ENCODE assay signal across 9 mouse cellular contexts in genomic region chr10:58627569-58627968, GRCm38 (mm10). TPM values are rescaled to one million over a fixed set of nuclear protein-coding genes. Genes with fewer than 3 reads are reported as not detected.
A peak's percentile ranks its signal among the peaks of the same experiment; 100 is the strongest.
DNase-seq lines count a peak whose midpoint lies in the region; ATAC-seq and TF ChIP-seq lines count a peak whose summit lies in the region.
"Had no signal": no experiment of that assay in that cellular context is flagged by ENCODE, and none has a peak within 500 bp of the region (broad histone marks: within the 10 kb centered on the region; RNA-seq: fewer than 3 reads in every experiment).

No protein-coding gene starts in this region.

- intact Hi-C loops in left cerebral cortex, adult 2 months (cut with DNase I), result loop anchor here (2.0 kb wide), 1 partner anchor 47 kb away; the partner anchor contains the start of gene Edar

- ATAC-seq in kidney, postnatal 0 days (replicated peaks; ENCODE audit: low FRiP score, low read depth), result no peak
- peak; percentile 55; the same call in 1 of the 2 replicates for ATAC-seq in neural tube, embryonic 11.5 days (ENCODE audit: insufficient read depth, low FRiP score, low TSS enrichment)

- no peak overlapping the region for H3K4me3 ChIP-seq in kidney, postnatal 0 days (replicated peaks; ENCODE audit: low read depth, low read length)
- no peak overlapping the region for H3K4me3 ChIP-seq in left cerebral cortex, adult 2 months
- no peak overlapping the region for H3K4me3 ChIP-seq in neural tube, embryonic 11.5 days (ENCODE audit: low read depth, low read length)
- H3K4me3 ChIP-seq: limb, embryonic 15.5 days had no signal

- TF ChIP-seq CTCF in kidney, postnatal 0 days (IDR thresholded peaks at IDR 0.05; ENCODE audit: low read depth), result peak; percentile 86
- TF ChIP-seq CTCF in left cerebral cortex, adult 2 months (IDR thresholded peaks at IDR 0.05), result peak; percentile 67

- no peak overlapping the region for H3K27ac ChIP-seq in kidney, postnatal 0 days
- no peak overlapping the region for H3K27ac ChIP-seq in left cerebral cortex, adult 2 months
- H3K27ac ChIP-seq in neural tube, embryonic 11.5 days (ENCODE audit: low read depth, low read length), result no peak overlapping the region
- H3K27ac ChIP-seq: limb, embryonic 15.5 days had no signal

- no peaks in the 10 kb centered on the region for H3K9me3 ChIP-seq in kidney, postnatal 0 days (replicated peaks; ENCODE audit: low read length)
- H3K9me3 ChIP-seq in neural tube, embryonic 11.5 days (ENCODE audit: control insufficient read depth, low read length), result no peaks in the 10 kb centered on the region
- H3K9me3 ChIP-seq: limb, embryonic 15.5 days had no signal

- H3K36me3 ChIP-seq in kidney, postnatal 0 days (ENCODE audit: insufficient read depth, low read length), result no peaks in the 10 kb centered on the region
- H3K36me3 ChIP-seq in neural tube, embryonic 11.5 days (ENCODE audit: control insufficient read depth, insufficient read depth, low read length), result no peaks in the 10 kb centered on the region
- H3K36me3 ChIP-seq: limb, embryonic 15.5 days had no signal

- DNase-seq in kidney, postnatal 0 days (ENCODE audit: low spot score), result peak; percentile 79
- no peak for DNase-seq in kidney, adult 18-20 months
- DNase-seq in brain, adult 2 months (ENCODE audit: low read depth, low spot score), result peak; percentile 71
- DNase-seq in frontal cortex, postnatal 36 days (ENCODE audit: low spot score in 2 of 2), result peak; percentile 35 to 45
- peak; percentile 38 to 56 for DNase-seq in left cerebral cortex, adult 2 months (ENCODE audit: extremely low spot score in 1 of 2, low spot score in 2 of 2)
- DNase-seq in neural tube, embryonic 11.5 days (ENCODE audit: low spot score), result no peak
- DNase-seq in gastrocnemius, adult 18-20 months (ENCODE audit: low spot score), result no peak
- DNase-seq in c-Kit-positive CD71-positive TER-119-positive erythroid progenitor cells, embryonic 14.5 days (ENCODE audit: low spot score), result no peak

- no peak overlapping the region for H3K4me2 ChIP-seq in kidney, postnatal 0 days (ENCODE audit: low read length)
- H3K4me2 ChIP-seq in neural tube, embryonic 11.5 days (ENCODE audit: low read depth), result no peak overlapping the region
- H3K4me2 ChIP-seq: limb, embryonic 15.5 days had no signal

- no peaks in the 10 kb centered on the region for H3K4me1 ChIP-seq in kidney, postnatal 0 days (replicated peaks; ENCODE audit: insufficient read depth, low read length)
- H3K4me1 ChIP-seq in neural tube, embryonic 11.5 days (ENCODE audit: control insufficient read depth, insufficient read depth, low read length), result no peaks in the 10 kb centered on the region

- no peak overlapping the region for H3K9ac ChIP-seq in kidney, postnatal 0 days (ENCODE audit: low read depth, low read length)
- no peak overlapping the region for H3K9ac ChIP-seq in neural tube, embryonic 11.5 days (ENCODE audit: low read length)
- H3K9ac ChIP-seq: limb, embryonic 15.5 days had no signal

- no peaks in the 10 kb centered on the region for H3K27me3 ChIP-seq in kidney, postnatal 0 days (ENCODE audit: insufficient read depth, low read length)
- H3K27me3 ChIP-seq in neural tube, embryonic 11.5 days (ENCODE audit: control insufficient read depth, insufficient read depth, low read length), result no peaks in the 10 kb centered on the region
- H3K27me3 ChIP-seq: limb, embryonic 15.5 days had no signal

RNA-seq across cellular contexts. Expression of gene Edar, which starts 47.9 kb away (rescaled TPM):
- 0.51 and 0.64 TPM in 2 replicates for polyA plus RNA-seq in kidney, postnatal 0 days (2015; fragmentation: Nextera tagmentation; extraction: Ambion mirVana)
- under 1 TPM; 0.14 to 0.20 TPM for total RNA-seq in left cerebral cortex, adult 2 months (2021)
- 0.30 and 0.32 TPM in 2 replicates for polyA plus RNA-seq in neural tube, embryonic 11.5 days (2014; fragmentation: Nextera tagmentation; extraction: Ambion mirVana)
- under 1 TPM in 1 of 2 experiments, not detected in 1; 0.14 TPM for total RNA-seq in gastrocnemius, adult 18-20 months (2021)

Comparison
In these comparisons a context has a peak if more than half of its experiments do, and no peak if none do; other contexts are left out.
1. DNase-seq: peak in kidney, postnatal 0 days (single experiment), brain, adult 2 months (single experiment), frontal cortex, postnatal 36 days (2 of 2) and left cerebral cortex, adult 2 months (2 of 2); none in kidney, adult 18-20 months (single experiment), neural tube, embryonic 11.5 days (single experiment), gastrocnemius, adult 18-20 months (single experiment) and c-Kit-positive CD71-positive TER-119-positive erythroid progenitor cells, embryonic 14.5 days (single experiment).